Mouse (Mus musculus) liver, adult 2 months (tissue): Measurements from ENCODE around the gene Ggt7.

Experiments used
- CTCF ChIP-seq: fragments of 200-500 bp; IDR thresholded peaks from 2 replicates; pipeline ENCODE4 v1.5.1; 2011; ENCODE audit warnings: low read depth, low read length, control low read depth
- POLR2A ChIP-seq: fragments of 200-500 bp; IDR thresholded peaks from 2 replicates; pipeline ENCODE4 v1.6.1; 2011; ENCODE audit warnings: low read length, control low read depth; ENCODE audit not compliant: insufficient read depth; ENCODE audit errors: extremely low read depth

GRCm38 (mm10) chr2:155540822-155541458 is 22.9 kb upstream of the Ggt7 start:
- no peak for TF ChIP-seq CTCF
- TF ChIP-seq POLR2A: no peak
